Mouse (Mus musculus): ENCODE data around the gene Txk.

Txk gene

GRCm38 (mm10) chr5:72752585-72752984, at the start of gene Txk:
TSS of gene Txk (minus strand) at chr5:72752777.
- peak; percentile 63 to 68 for DNase-seq (ENCODE audit: low spot score in 2 of 2)

GRCm38 (mm10) chr5:72798563-72798962, 46.0 kb upstream of the Txk start:
- no peak for DNase-seq (ENCODE audit: low spot score in 2 of 2)

- DNase-seq (ENCODE audit: low spot score in 2 of 2) = no peak
Measured at GRCm38 (mm10) chr5:72796186-72796613, 43.6 kb upstream of the Txk start.

GRCm38 (mm10) chr5:72793309-72793850, 40.8 kb upstream of the Txk start:
- DNase-seq (ENCODE audit: low spot score in 2 of 2) = no peak

GRCm38 (mm10) chr5:72791789-72792188, 39.2 kb upstream of the Txk start:
- no peak for DNase-seq (ENCODE audit: low spot score in 2 of 2)

GRCm38 (mm10) chr5:72791386-72791785, 38.8 kb upstream of the Txk start:
- no peak for DNase-seq (ENCODE audit: low spot score in 2 of 2)

GRCm38 (mm10) chr5:72785451-72785850, 32.9 kb upstream of the Txk start:
- peak in 1 of 2 experiments; percentile 31 for DNase-seq (ENCODE audit: low spot score in 2 of 2)

GRCm38 (mm10) chr5:72784719-72785118, 32.1 kb upstream of the Txk start:
- no peak for DNase-seq (ENCODE audit: low spot score in 2 of 2)

GRCm38 (mm10) chr5:72783957-72784356, 31.4 kb upstream of the Txk start:
- no peak for DNase-seq (ENCODE audit: low spot score in 2 of 2)

- DNase-seq (ENCODE audit: low spot score in 2 of 2) = no peak
Measured at GRCm38 (mm10) chr5:72783123-72783522, 30.5 kb upstream of the Txk start.

GRCm38 (mm10) chr5:72781776-72782175, 29.2 kb upstream of the Txk start:
- DNase-seq (ENCODE audit: low spot score in 2 of 2) = no peak

- no peak for DNase-seq (ENCODE audit: low spot score in 2 of 2)
Measured at GRCm38 (mm10) chr5:72776595-72776994, 24.0 kb upstream of the Txk start.

- no peak for DNase-seq (ENCODE audit: low spot score in 2 of 2)
Measured at GRCm38 (mm10) chr5:72776127-72776526, 23.6 kb upstream of the Txk start.

- DNase-seq (ENCODE audit: low spot score in 2 of 2) = no peak
Measured at GRCm38 (mm10) chr5:72769841-72770240, 17.3 kb upstream of the Txk start.

- DNase-seq (ENCODE audit: low spot score in 2 of 2) = peak; percentile 32 to 38
Measured at GRCm38 (mm10) chr5:72763546-72763945, 11.0 kb upstream of the Txk start.

- no peak for DNase-seq (ENCODE audit: low spot score in 2 of 2)
Measured at GRCm38 (mm10) chr5:72763025-72763424, 10.4 kb upstream of the Txk start.

- DNase-seq (ENCODE audit: low spot score in 2 of 2) = no peak
Measured at GRCm38 (mm10) chr5:72761758-72762157, 9.2 kb upstream of the Txk start.

- DNase-seq (ENCODE audit: low spot score in 2 of 2) = peak; percentile 58 to 72
Measured at GRCm38 (mm10) chr5:72761237-72761636, 8.7 kb upstream of the Txk start.

- no peak for DNase-seq (ENCODE audit: low spot score in 2 of 2)
Measured at GRCm38 (mm10) chr5:72758925-72759924, 6.6 kb upstream of the Txk start.

- DNase-seq (ENCODE audit: low spot score in 2 of 2) = no peak
Measured at GRCm38 (mm10) chr5:72757155-72757773, 4.7 kb upstream of the Txk start.

- DNase-seq (ENCODE audit: low spot score in 2 of 2) = no peak
Measured at GRCm38 (mm10) chr5:72755941-72756340, 3.4 kb upstream of the Txk start.

GRCm38 (mm10) chr5:72755035-72755434, 2.5 kb upstream of the Txk start:
- DNase-seq (ENCODE audit: low spot score in 2 of 2) = no peak
